Mouse (Mus musculus) right cerebral cortex, postnatal 14 days (tissue): Measurements from ENCODE around the gene Acvr1c.

Experiments used
- DNase-seq: peaks from one replicate; pipeline ENCODE4 v3.0.0; 2022

Gene Acvr1c

DNA sequence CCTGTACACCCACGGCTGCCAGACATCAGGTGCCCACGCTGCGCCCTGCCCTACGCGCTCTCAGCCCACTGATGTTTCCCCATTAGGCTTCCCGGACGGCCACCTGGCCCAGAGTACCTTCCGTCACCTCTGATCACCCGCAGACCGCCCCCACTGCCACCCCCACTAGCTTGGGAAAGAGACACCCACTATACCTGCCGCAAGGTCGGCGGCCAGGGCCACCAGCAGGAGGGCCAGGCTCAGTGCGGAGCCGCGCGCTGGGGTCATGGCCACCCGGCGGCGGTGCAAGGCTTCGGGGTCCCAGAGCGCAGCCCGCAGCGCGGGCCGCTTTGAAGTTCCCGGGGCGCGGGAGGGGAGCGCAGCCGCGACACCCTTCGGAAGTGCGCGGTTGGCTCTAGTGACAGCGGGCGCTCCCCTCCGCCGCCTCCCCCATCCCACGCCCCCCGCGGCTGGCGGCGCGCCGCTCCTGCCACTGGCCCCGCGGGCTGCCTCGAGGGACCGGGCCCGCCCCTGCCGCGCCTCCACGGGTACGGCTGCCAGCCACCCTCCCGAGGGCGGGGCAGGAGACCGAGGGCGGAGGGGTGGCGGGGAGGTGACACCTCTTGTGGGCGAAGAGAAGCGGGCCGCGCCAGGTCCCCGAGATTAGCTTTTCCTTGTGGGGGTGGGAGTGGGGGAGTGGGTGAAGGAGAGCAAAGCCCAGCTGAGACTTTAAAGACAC lies at the start of gene Acvr1c:
Gene Acvr1c (minus strand): TSS at position 482 of the 718 bp plus-strand sequence.
- DNase-seq: peak; percentile 29

- no peak for DNase-seq
Observed at GRCm38 (mm10) chr2:58403481-58403880, 45.8 kb upstream of the Acvr1c start.

DNA sequence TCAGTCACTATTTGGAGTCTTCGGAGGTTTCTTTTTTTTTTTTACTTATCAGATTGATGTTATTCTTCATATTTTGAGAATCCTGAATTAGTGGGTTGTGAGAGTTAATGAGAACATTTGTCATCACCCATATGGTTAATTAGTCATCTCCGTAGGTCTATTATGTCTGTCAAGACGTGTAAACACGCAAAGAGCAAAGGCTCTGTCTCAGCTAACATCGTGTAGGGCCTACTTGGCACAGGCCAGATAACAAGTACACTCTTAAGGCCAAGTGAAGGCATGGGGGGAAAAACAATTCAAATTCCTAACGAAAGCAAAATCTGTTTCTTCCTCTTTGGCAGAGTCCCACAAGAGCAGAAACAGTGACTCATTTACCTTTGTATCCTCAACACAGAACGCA lies 30.9 kb upstream of the Acvr1c start:
- no peak for DNase-seq

DNA sequence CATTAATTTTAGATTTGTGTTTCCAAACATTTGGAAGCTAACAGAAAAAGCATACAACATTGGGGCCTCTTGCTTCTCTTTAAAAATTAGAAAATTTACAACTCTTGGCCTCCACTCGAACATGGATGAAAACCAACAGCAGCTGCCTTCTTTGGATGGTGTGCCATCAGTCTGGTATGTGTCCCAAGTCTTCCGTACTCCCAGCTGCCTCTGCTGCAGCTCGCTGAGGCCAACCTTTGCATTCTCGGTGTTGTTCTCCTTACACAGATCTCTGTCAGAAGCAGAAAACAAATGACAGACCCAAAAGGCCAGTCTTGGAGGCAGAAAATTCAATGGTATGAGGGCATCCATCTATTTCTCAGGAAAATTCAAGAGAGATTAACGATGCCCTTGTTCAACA lies 22.3 kb upstream of the Acvr1c start:
- DNase-seq: no peak

- DNase-seq: no peak
Observed at GRCm38 (mm10) chr2:58379475-58379874, 21.8 kb upstream of the Acvr1c start.

DNA sequence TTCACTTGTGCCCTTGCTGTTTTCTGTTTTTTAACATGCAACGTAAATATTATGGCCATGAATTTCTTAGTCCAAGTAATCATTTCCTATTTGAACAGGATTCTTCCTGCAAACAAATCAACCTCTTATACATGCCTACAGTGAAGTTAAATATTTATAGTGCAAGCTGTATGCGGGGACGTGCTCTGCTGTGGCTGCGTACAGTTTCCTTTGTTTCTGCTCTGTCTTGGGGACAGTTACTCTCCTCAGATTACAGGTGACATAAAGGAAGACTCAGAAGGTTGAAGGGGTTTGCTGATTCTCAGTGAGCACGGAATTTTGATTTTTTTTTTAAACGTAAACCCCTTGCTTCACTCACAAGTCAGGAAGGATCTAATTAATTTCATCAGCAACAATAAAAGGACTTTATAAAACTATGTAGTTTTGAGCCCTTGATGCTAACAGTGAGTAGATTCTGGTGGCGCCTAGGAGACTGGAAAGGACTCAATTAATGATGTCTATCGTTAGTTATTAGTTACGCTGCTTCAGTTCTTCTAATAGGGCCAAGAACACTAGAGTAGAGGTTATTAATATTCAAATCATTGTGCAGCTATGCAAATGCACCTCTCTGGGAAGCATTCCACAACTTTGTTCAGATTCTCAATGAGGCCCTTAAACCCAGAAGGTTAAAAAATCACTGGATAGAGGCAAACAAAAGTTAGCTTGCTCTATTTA lies 19.9 kb upstream of the Acvr1c start:
- DNase-seq: no peak

- DNase-seq: no peak
Observed at GRCm38 (mm10) chr2:58366196-58366595, 8.5 kb upstream of the Acvr1c start.

GRCm38 (mm10) chr2:58361361-58362046 lies 3.8 kb upstream of the Acvr1c start:
- no peak for DNase-seq

GRCm38 (mm10) chr2:58358132-58358460 lies 401 bp upstream of the Acvr1c start:
- DNase-seq: no peak

DNA sequence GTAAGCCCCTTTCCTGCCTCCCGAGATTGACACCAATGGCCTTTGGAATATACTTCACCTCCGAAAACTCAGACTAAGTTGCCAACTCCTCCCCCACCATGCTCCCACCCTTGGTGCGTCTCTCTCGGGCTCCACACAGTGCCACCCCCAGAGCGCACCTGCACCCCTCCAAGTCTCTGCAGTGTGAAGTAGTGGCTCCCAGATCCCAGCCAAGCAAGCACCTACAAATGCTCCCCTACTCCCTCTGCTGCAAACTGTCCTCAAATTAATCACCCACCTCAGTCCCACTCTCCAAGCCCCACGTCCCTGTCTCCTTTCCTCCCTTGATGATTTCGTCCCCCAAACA lies 654 bp downstream of the Acvr1c start:
- DNase-seq: no peak

DNA sequence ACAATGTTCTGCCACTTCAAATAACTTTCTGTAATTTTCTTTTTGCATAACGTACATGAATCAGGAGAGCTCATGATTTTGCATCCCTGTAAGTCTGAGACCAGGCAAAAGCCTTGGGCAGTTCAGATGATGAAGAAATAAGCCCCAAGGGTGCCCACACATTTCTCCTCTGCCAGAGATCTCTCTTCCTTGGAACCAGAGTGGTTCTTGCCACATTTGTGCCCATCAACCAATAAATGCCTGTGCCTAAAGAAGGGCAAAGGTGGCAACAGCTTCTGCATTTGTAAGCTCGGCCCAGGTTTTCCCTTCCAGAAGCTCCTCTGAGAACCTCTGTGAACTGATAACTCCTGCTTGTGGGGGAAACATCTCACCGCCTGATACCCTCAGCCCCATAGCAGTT lies 3.3 kb downstream of the Acvr1c start:
- DNase-seq: no peak

DNA sequence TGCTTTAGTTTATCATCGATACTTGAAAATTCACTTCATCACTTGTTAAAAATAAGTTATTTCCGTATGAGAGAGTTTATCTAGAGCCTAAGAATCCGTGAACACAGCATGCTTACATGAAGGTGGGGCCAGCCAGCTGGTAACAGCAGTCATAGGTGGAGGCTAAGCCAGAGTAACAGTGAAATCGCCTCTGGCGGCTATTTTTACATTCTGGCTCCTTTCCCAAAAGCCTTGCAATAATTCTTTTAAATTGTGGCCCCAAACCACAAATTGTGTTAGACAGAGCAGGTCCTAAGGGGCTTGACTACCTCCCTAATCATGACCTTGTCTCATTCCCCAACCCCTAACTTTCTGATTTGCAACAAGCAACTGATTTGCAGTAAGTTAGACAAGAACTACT lies 4.8 kb downstream of the Acvr1c start:
- DNase-seq: no peak

- no peak for DNase-seq
Observed at GRCm38 (mm10) chr2:58350657-58351056, 7.0 kb downstream of the Acvr1c start.

DNA sequence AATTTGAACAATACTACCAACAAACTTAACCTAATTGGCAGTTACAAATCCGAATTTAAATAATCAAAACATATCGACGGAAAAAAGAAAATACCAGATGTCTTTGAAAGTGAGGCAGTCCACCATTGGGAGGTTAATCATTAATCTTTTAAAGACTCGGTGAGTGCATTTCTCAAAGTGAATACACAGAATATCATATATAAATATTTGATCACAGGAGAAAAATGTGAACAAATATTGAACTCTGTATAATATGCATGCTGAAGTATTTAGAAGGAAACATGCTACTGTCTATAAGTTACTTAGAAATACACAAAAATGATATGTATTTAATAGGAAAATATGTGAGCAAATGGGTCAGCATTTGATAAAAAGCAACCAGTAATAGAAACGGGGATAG lies 21.0 kb downstream of the Acvr1c start:
- no peak for DNase-seq

- no peak for DNase-seq
Observed at GRCm38 (mm10) chr2:58329589-58329988, 28.1 kb downstream of the Acvr1c start.

DNA sequence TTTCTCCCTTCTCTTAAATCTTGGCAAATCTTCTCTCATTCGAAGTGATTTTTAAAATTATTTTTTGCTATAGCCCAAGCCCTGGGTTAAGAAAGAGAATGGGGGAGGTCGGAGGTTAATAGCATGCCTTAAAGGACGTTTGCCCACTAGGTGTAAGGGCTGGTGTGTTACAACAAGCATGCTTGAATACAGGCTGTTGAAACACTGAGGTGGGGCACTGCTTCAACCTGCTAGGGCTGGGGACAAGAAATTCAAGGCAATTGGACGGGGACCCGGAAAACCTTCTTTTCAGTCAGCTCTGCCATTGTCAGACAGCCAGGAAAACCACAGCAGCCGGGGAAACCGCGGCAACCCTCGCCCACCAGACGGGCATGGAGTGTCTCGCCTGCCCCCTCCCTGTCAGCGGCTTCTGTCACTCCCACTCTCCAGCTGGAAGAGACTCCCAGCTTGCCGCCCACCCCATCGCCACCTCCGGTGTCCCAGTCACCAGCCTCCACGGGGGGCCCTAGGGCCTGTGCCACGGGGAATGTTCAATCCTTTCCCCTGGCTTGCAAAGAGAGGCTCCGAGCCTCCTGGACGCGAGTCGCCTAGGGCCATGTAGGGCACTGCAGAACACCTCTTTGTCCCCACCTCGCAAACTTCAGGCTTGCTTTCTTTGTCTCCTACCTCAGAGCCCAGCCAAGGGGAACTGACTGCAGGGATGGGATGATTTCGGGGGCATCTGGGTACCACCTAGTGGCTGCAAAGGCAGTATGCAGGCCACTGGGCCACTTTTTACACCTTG lies 33.4 kb downstream of the Acvr1c start:
- peak; percentile 55 for DNase-seq

GRCm38 (mm10) chr2:58323274-58323673 lies 34.4 kb downstream of the Acvr1c start:
- no peak for DNase-seq

DNA sequence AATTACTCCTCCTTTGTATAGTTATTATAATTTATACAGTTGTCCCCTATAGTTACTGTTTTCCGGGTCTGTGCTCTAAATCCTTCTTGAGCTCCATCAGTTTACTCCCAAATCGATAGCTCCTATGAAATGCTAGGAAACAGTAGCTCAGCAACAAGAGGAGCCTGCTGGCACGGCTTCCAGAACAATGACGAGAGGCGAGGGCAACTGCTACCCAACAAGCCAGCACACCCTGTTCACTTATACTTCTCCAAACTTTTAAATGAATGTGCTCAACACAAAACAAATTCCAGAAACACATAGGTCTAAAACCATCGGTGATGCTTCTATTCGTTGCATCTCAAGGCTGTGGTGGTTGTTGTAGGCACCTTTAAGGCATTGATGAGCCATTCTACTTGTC lies 41.5 kb downstream of the Acvr1c start:
- DNase-seq: no peak

- no peak for DNase-seq
Observed at GRCm38 (mm10) chr2:58309695-58310094, 48.0 kb downstream of the Acvr1c start.

- DNase-seq: no peak
Observed at GRCm38 (mm10) chr2:58304450-58304849, 53.2 kb downstream of the Acvr1c start.

GRCm38 (mm10) chr2:58289759-58290431 lies 67.8 kb downstream of the Acvr1c start:
- no peak for DNase-seq

DNA sequence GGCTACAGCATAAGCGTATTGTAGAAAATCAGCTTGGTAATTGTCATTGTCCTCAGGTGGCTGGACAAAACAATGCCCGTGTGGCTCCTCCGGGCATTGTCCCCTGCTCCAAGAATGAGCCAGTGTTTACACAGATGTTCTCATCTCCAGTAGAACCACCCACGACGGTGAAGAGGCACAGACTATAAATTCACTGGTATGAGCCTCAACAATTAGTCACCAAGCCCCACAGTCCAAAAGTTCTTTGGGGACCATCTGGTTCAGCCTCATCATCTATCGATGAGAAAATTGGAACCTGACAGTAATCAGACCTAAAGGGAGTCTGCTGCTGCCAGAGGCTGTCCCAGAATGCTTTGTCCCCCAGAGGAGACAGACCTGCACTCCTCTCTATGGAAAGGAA lies 68.4 kb downstream of the Acvr1c start:
- DNase-seq: no peak
